Mouse (Mus musculus) embryonic facial prominence, embryonic 12.5 days (tissue): ENCODE data around the gene Aebp1. TPM values are rescaled to one million over a fixed set of nuclear protein-coding genes. Genes with fewer than 3 reads are reported as not detected.
A peak's percentile ranks its signal among the peaks of the same experiment; 100 is the strongest.

Experiments used
- ATAC-seq: fragments of 200-750 bp; cut with Nextera tagmentation; 2 replicates; pipeline ENCODE4 v1.8.0; 2017; ENCODE audit not compliant: insufficient number of reproducible peaks, insufficient read depth, low FRiP score, low TSS enrichment
- H3K27ac ChIP-seq: fragments of 300-500 bp; sonication (generic); 2 replicates; pipeline ENCODE4 v1.5.1; 2016; ENCODE audit warnings: mild to moderate bottlenecking
- H3K27me3 ChIP-seq: fragments of 300-500 bp; sonication (generic); 2 replicates; pipeline ENCODE4 v1.6.1; 2016; ENCODE audit warnings: mild to moderate bottlenecking, moderate library complexity
- H3K36me3 ChIP-seq: fragments of 300-500 bp; sonication (generic); 2 replicates; pipeline ENCODE4 v1.6.1; 2016; ENCODE audit warnings: mild to moderate bottlenecking
- H3K4me1 ChIP-seq: fragments of 300-500 bp; sonication (generic); 2 replicates; pipeline ENCODE4 v1.6.1; 2016
- H3K4me2 ChIP-seq: fragments of 300-500 bp; sonication (generic); replicated peaks from 2 replicates; pipeline ENCODE4 v1.6.1; 2016; ENCODE audit warnings: mild to moderate bottlenecking, moderate library complexity
- H3K4me3 ChIP-seq: fragments of 300-500 bp; sonication (generic); 2 replicates; pipeline ENCODE4 v1.5.1; 2016; ENCODE audit warnings: mild to moderate bottlenecking
- H3K9ac ChIP-seq: fragments of 300-500 bp; sonication (generic); 2 replicates; pipeline ENCODE4 v1.6.1; 2016; ENCODE audit warnings: mild to moderate bottlenecking, moderate library complexity
- H3K9me3 ChIP-seq: fragments of 300-500 bp; sonication (generic); 2 replicates; pipeline ENCODE4 v1.6.1; 2016; ENCODE audit warnings: mild to moderate bottlenecking, moderate library complexity
- WGBS: fragments of 180-500 bp; shearing (Covaris S2); methylation state at CpG from one replicate; pipeline ENCODE4 v1.1.7; 2016; 5-methylcytosine and 5-hydroxymethylcytosine counted together
- polyA plus RNA-seq: library from polyadenylated mRNA; unstranded; fragments of >200 nt; fragmentation: Nextera tagmentation; extraction: Ambion mirVana; gene quantifications from 2 replicates; pipeline ENCODE4 v1.2.1, GENCODE M21; 2016

Gene Aebp1
- polyA plus RNA-seq, 1 experiment from 2014 or later, result 29.1 TPM

GRCm38 (mm10) chr11:5898531-5898930, 36.8 kb downstream of the Aebp1 start, which contains the start of gene Myl7:
Gene Myl7, minus strand, starts transcription at chr11:5898782.
- Histone ChIP-seq H3K4me2 (no peak within 1 kb of the TSS), H3K4me3 (no peak within 1 kb of the TSS), H3K9me3 (no peaks in the 10 kb centered on the region), H3K27me3 (peaks cover 16% of the 10 kb centered on the region), H3K4me1 (peaks cover 21% of the 10 kb centered on the region), H3K36me3 (no peaks in the 10 kb centered on the region), H3K27ac (no peak within 1 kb of the TSS), H3K9ac (no peak within 1 kb of the TSS)
- WGBS, result 66% methylated on average over 5 of the region's 5 CpGs
- no peak for ATAC-seq

GRCm38 (mm10) chr11:5899286-5899685, 37.5 kb downstream of the Aebp1 start:
- WGBS, result 87% methylated on average over 10 of the region's 10 CpGs
- Histone ChIP-seq H3K4me1 (peaks cover 21% of the 10 kb centered on the region), H3K9ac (no peak overlapping the region), H3K27ac (no peak overlapping the region), H3K36me3 (no peaks in the 10 kb centered on the region), H3K9me3 (no peaks in the 10 kb centered on the region), H3K4me3 (no peak overlapping the region), H3K4me2 (no peak overlapping the region), H3K27me3 (peaks cover 16% of the 10 kb centered on the region)
- ATAC-seq, result no peak

GRCm38 (mm10) chr11:5901320-5901719, 39.6 kb downstream of the Aebp1 start:
- Histone ChIP-seq H3K27ac (peak overlapping the region; percentile 37; the same call in 1 of the 2 replicates), H3K9ac (peak overlapping the region; percentile 56), H3K4me3 (peak overlapping the region; percentile 38), H3K4me2 (peak overlapping the region; percentile 77), H3K4me1 (peaks cover 21% of the 10 kb centered on the region), H3K27me3 (peaks cover 16% of the 10 kb centered on the region), H3K36me3 (no peaks in the 10 kb centered on the region), H3K9me3 (no peaks in the 10 kb centered on the region)
- ATAC-seq, result no peak
- 14% methylated on average over 3 of the region's 3 CpGs for WGBS

GRCm38 (mm10) chr11:5901950-5902349, 40.2 kb downstream of the Aebp1 start:
- Histone ChIP-seq H3K4me1 (peaks cover 20% of the 10 kb centered on the region), H3K36me3 (no peaks in the 10 kb centered on the region), H3K4me2 (peak overlapping the region; percentile 77), H3K27ac (peak overlapping the region; percentile 37; the same call in 1 of the 2 replicates), H3K9ac (peak overlapping the region; percentile 56), H3K9me3 (no peaks in the 10 kb centered on the region), H3K4me3 (peak overlapping the region; percentile 38), H3K27me3 (peaks cover 16% of the 10 kb centered on the region)
- WGBS, result under 1% methylated on average over 32 of the region's 32 CpGs
- ATAC-seq, result peak; percentile 50

GRCm38 (mm10) chr11:5902390-5902789, 40.6 kb downstream of the Aebp1 start:
- ATAC-seq, result 0 out of 2 replicates have a peak, but pooled peaks have one; percentile 16
- peaks cover 13% of the 10 kb centered on the region; the same call in 1 of the 2 replicates for H3K27me3 ChIP-seq
- H3K27ac ChIP-seq, result no peak overlapping the region
- no peaks in the 10 kb centered on the region for H3K9me3 ChIP-seq
- no peaks in the 10 kb centered on the region for H3K36me3 ChIP-seq
- H3K4me2 ChIP-seq, result peak overlapping the region; percentile 77
- 7% methylated on average over 6 of the region's 6 CpGs for WGBS
- peak overlapping the region; percentile 56 for H3K9ac ChIP-seq
- peak overlapping the region; percentile 38 for H3K4me3 ChIP-seq
- peaks cover 15% of the 10 kb centered on the region for H3K4me1 ChIP-seq

- Histone ChIP-seq H3K27ac (no peak overlapping the region), H3K27me3 (peaks cover 5% of the 10 kb centered on the region; the same call in 1 of the 2 replicates)
- WGBS, result 79% methylated on average over 2 of the region's 2 CpGs
These were observed 42.1 kb downstream of the Aebp1 start for GRCm38 (mm10) chr11:5903844-5904243.

GRCm38 (mm10) chr11:5904357-5904756, 42.6 kb downstream of the Aebp1 start:
- ATAC-seq, result no peak
- WGBS, result 92% methylated on average over 19 of the region's 19 CpGs
- peaks cover 11% of the 10 kb centered on the region; the same call in 1 of the 2 replicates for H3K4me1 ChIP-seq
- H3K36me3 ChIP-seq, result no peaks in the 10 kb centered on the region
- no peak overlapping the region for H3K4me2 ChIP-seq
- H3K27ac ChIP-seq, result no peak overlapping the region
- H3K4me3 ChIP-seq, result no peak overlapping the region
- no peaks in the 10 kb centered on the region for H3K9me3 ChIP-seq
- no peak overlapping the region for H3K9ac ChIP-seq
- no peaks in the 10 kb centered on the region for H3K27me3 ChIP-seq

More at GRCm38 (mm10) chr11:5903844-5904243, 42.1 kb downstream of the Aebp1 start:
- Histone ChIP-seq H3K36me3 (no peaks in the 10 kb centered on the region), H3K4me1 (peaks cover 11% of the 10 kb centered on the region; the same call in 1 of the 2 replicates), H3K9me3 (no peaks in the 10 kb centered on the region), H3K9ac (no peak overlapping the region), H3K4me2 (no peak overlapping the region), H3K4me3 (no peak overlapping the region)
- ATAC-seq, result no peak

GRCm38 (mm10) chr11:5904871-5905270, 43.1 kb downstream of the Aebp1 start:
- H3K27me3 ChIP-seq, result no peaks in the 10 kb centered on the region
- no peak for ATAC-seq
- H3K9ac ChIP-seq, result no peak overlapping the region
- H3K4me1 ChIP-seq, result peaks cover 11% of the 10 kb centered on the region; the same call in 1 of the 2 replicates
- H3K9me3 ChIP-seq, result no peaks in the 10 kb centered on the region
- H3K4me2 ChIP-seq, result no peak overlapping the region
- 94% methylated on average over 6 of the region's 6 CpGs for WGBS
- H3K27ac ChIP-seq, result no peak overlapping the region
- no peak overlapping the region for H3K4me3 ChIP-seq
- H3K36me3 ChIP-seq, result no peaks in the 10 kb centered on the region

GRCm38 (mm10) chr11:5905778-5906518, 44.2 kb downstream of the Aebp1 start:
- H3K4me2 ChIP-seq, result no peak overlapping the region
- H3K4me1 ChIP-seq, result peaks cover 11% of the 10 kb centered on the region; the same call in 1 of the 2 replicates
- H3K9ac ChIP-seq, result no peak overlapping the region
- no peaks in the 10 kb centered on the region for H3K9me3 ChIP-seq
- H3K36me3 ChIP-seq, result no peaks in the 10 kb centered on the region
- H3K27me3 ChIP-seq, result no peaks in the 10 kb centered on the region
- 84% methylated on average over 10 of the region's 10 CpGs for WGBS
- no peak overlapping the region for H3K27ac ChIP-seq
- H3K4me3 ChIP-seq, result no peak overlapping the region
- ATAC-seq, result no peak

GRCm38 (mm10) chr11:5907096-5907495, 45.3 kb downstream of the Aebp1 start:
- 52% methylated on average over 5 of the region's 5 CpGs for WGBS
- Histone ChIP-seq H3K36me3 (no peaks in the 10 kb centered on the region), H3K27ac (no peak overlapping the region), H3K9me3 (no peaks in the 10 kb centered on the region), H3K9ac (no peak overlapping the region), H3K4me1 (0 out of 2 replicates have a peak, but pooled peaks cover 3% of the 10 kb centered on the region), H3K4me3 (no peak overlapping the region), H3K27me3 (no peaks in the 10 kb centered on the region), H3K4me2 (no peak overlapping the region)
- ATAC-seq, result no peak

GRCm38 (mm10) chr11:5908642-5909041, 46.9 kb downstream of the Aebp1 start:
- 69% methylated on average over 4 of the region's 4 CpGs for WGBS
- no peak for ATAC-seq
- H3K4me2 ChIP-seq, result no peak overlapping the region

GRCm38 (mm10) chr11:5912635-5913034, 50.9 kb downstream of the Aebp1 start:
- Histone ChIP-seq H3K4me3 (no peak overlapping the region), H3K36me3 (no peaks in the 10 kb centered on the region), H3K4me2 (no peak overlapping the region), H3K27me3 (no peaks in the 10 kb centered on the region), H3K9ac (no peak overlapping the region), H3K27ac (no peak overlapping the region), H3K4me1 (no peaks in the 10 kb centered on the region), H3K9me3 (no peaks in the 10 kb centered on the region)
- no peak for ATAC-seq
- WGBS, result 32% methylated on average over 5 of the region's 5 CpGs

More at GRCm38 (mm10) chr11:5908642-5909041, 46.9 kb downstream of the Aebp1 start:
- Histone ChIP-seq H3K27ac (no peak overlapping the region), H3K36me3 (no peaks in the 10 kb centered on the region), H3K9ac (no peak overlapping the region), H3K9me3 (no peaks in the 10 kb centered on the region), H3K4me3 (no peak overlapping the region), H3K27me3 (no peaks in the 10 kb centered on the region), H3K4me1 (no peaks in the 10 kb centered on the region)
